8 mouse cellular contexts compared by ENCODE assay signal in the genomic region with DNA sequence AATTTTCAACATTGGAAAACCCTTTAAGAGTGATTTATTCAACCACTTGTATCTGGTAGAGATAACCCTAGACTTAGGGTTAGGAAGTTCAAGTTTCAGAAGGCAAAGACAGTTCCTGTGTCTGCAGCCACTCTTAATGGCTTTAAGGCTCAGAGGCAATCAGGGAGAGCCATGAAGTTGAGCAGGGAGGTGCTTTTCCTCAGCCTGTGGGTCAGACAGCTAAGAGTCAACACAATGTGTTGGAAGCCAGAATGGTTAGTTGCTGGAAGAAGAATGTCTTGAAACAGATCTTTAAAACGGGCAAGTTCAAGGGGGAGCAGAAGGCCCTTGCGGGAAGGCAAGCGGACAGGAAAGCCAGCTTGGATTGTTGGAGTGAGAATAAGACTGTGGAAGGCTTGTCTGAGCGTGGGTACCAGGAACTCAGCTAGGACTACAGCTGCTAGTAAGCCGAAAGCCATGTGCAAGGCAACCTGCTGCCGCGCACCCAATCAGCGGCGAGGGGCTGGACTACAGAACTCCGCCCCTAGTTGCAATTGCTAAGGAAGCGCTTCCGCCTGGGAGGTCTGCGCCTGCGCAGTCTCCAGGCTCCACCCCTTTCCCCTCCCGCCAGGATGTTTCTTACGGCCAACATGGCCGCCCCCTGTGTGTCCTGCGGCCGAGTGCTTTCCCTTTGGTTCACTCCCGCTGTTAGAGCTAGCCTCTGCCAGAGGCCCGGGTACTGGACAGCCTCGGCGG. TPM values are rescaled to one million over a fixed set of nuclear protein-coding genes. Genes with fewer than 3 reads are reported as not detected.
DNase-seq lines count a peak whose midpoint lies in the region; ATAC-seq and TF ChIP-seq lines count a peak whose summit lies in the region.

A gene (plus strand): TSS at position 571 of the 735 bp plus-strand sequence.

- H3K27me3 ChIP-seq in hindbrain, embryonic 10.5 days (ENCODE audit: insufficient read depth, poor library complexity, severe bottlenecking): 0 out of 2 replicates have a peak, but pooled peaks cover 3% of the 10 kb centered on the region
- H3K27me3 ChIP-seq in lung, postnatal 0 days (replicated peaks; ENCODE audit: insufficient read depth, low read length): no peaks in the 10 kb centered on the region

- peak; percentile 99 for DNase-seq in MN1 (ENCODE audit: low spot score)
- DNase-seq in cerebellum, adult 9-10 months: peak; percentile 98
- DNase-seq in hindbrain, embryonic 10.5 days (ENCODE audit: low spot score): peak; percentile 97
- peak; percentile 97 for DNase-seq in layer of hippocampus, adult 9-11 months
- DNase-seq in lung, postnatal 0 days (ENCODE audit: low spot score): peak; percentile 98
- peak; percentile 97 for DNase-seq in ovary, postnatal 14 days (ENCODE audit: low spot score)
- DNase-seq in thymus, postnatal 14 days: peak; percentile 98

- peak within 1 kb of the TSS; percentile 91 for H3K27ac ChIP-seq in hindbrain, embryonic 10.5 days
- peak within 1 kb of the TSS; percentile 76 for H3K27ac ChIP-seq in lung, postnatal 0 days (ENCODE audit: low read length)

- no peaks in the 10 kb centered on the region for H3K9me3 ChIP-seq in hindbrain, embryonic 10.5 days
- H3K9me3 ChIP-seq in lung, postnatal 0 days (ENCODE audit: low read length): no peaks in the 10 kb centered on the region

- peak within 1 kb of the TSS; percentile 70 for H3K4me2 ChIP-seq in lung, postnatal 0 days (replicated peaks; ENCODE audit: low read depth, low read length)

- H3K4me3 ChIP-seq in hindbrain, embryonic 10.5 days: peak within 1 kb of the TSS; percentile 97
- peak within 1 kb of the TSS; percentile 96 for H3K4me3 ChIP-seq in lung, postnatal 0 days (ENCODE audit: low read depth, low read length)

- peaks cover 16% of the 10 kb centered on the region for H3K4me1 ChIP-seq in hindbrain, embryonic 10.5 days (replicated peaks)
- H3K4me1 ChIP-seq in lung, postnatal 0 days (ENCODE audit: insufficient read depth, low read depth, low read length): peaks cover 3% of the 10 kb centered on the region; the same call in 1 of the 2 replicates

- ATAC-seq in frontal cortex, adult (ENCODE audit: low TSS enrichment): peak; percentile 99
- ATAC-seq in lung, postnatal 0 days: peak; percentile 99

- under 1% methylated on average over 23 of the region's 23 CpGs for WGBS in hindbrain, embryonic 10.5 days
- under 1% methylated on average over 23 of the region's 23 CpGs for WGBS in lung, postnatal 0 days

- H3K9ac ChIP-seq in lung, postnatal 0 days (replicated peaks; ENCODE audit: low read depth): peak within 1 kb of the TSS; percentile 80

- no peak for TF ChIP-seq CTCF in lung, postnatal 0 days (IDR thresholded peaks at IDR 0.05)

- H3K36me3 ChIP-seq in hindbrain, embryonic 10.5 days: no peaks in the 10 kb centered on the region
- H3K36me3 ChIP-seq in lung, postnatal 0 days (ENCODE audit: insufficient read depth, low read length): no peaks in the 10 kb centered on the region

- no peak for TF ChIP-seq EP300 in lung, postnatal 0 days (IDR thresholded peaks at IDR 0.05)

RNA-seq across cellular contexts. Expression of the gene that starts here (rescaled TPM):
- 49.6 and 53.8 TPM in 2 replicates for polyA plus RNA-seq in hindbrain, embryonic 10.5 days (2016; fragmentation: Nextera tagmentation; extraction: Ambion mirVana)
- 41.1 and 41.2 TPM in 2 replicates for polyA plus RNA-seq in lung, postnatal 0 days (2015; fragmentation: Nextera tagmentation; extraction: Ambion mirVana)

Comparison
In these comparisons a context has a peak if more than half of its experiments do, and no peak if none do; other contexts are left out.
1. Peak in every context shown above with its lines: DNase-seq, ATAC-seq, H3K4me3 ChIP-seq and H3K27ac ChIP-seq.